Mouse (Mus musculus): ENCODE measurements around the gene Fnbp1. TPM values are rescaled to one million over a fixed set of nuclear protein-coding genes. Genes with fewer than 3 reads are reported as not detected.

The Fnbp1 gene
- polyA plus RNA-seq, 1 experiment from 2014 or later = 35.8 TPM

DNA sequence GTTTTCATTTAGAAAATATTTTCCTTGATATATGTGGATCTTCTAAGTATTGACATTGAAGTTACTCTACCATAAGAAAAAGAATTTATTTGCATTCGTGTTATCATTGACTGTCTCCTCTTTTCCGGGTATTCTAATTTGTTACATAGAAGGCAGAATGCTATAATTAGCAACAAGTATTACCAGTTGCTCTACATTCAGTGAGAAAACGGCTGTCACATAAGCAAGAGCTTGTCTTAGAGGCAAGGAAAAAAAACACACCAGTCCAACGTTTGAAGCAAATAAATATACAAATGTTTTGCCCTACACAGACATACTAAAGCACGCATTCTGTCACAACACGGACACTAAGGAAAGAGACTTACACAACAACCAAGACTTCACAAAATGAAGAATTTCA lies 30.1 kb downstream of the Fnbp1 start:
- Histone ChIP-seq H3K9ac (ENCODE audit: low read depth, low read length) (no peak overlapping the region), H3K27me3 (replicated peaks; ENCODE audit: control insufficient read depth, insufficient read depth, low read length) (no peaks in the 10 kb centered on the region), H3K36me3 (ENCODE audit: control insufficient read depth, insufficient read depth, low read length) (no peaks in the 10 kb centered on the region), H3K4me1 (ENCODE audit: control insufficient read depth, insufficient read depth, low read depth, low read length) (peaks cover 16% of the 10 kb centered on the region), H3K27ac (ENCODE audit: low read depth, low read length) (no peak overlapping the region), H3K9me3 (ENCODE audit: control insufficient read depth, low read length) (no peaks in the 10 kb centered on the region), H3K4me2 (ENCODE audit: low read length) (no peak overlapping the region), H3K4me3 (ENCODE audit: low read length) (no peak overlapping the region)
- no peak for ATAC-seq
- 81% methylated on average over 6 of the region's 6 CpGs for WGBS

GRCm38 (mm10) chr2:31109960-31110548 lies 31.8 kb downstream of the Fnbp1 start:
- Histone ChIP-seq H3K9ac (ENCODE audit: low read depth, low read length) (no peak overlapping the region), H3K4me3 (ENCODE audit: low read length) (no peak overlapping the region), H3K4me1 (ENCODE audit: control insufficient read depth, insufficient read depth, low read depth, low read length) (peaks cover 19% of the 10 kb centered on the region), H3K27ac (ENCODE audit: low read depth, low read length) (no peak overlapping the region), H3K27me3 (replicated peaks; ENCODE audit: control insufficient read depth, insufficient read depth, low read length) (no peaks in the 10 kb centered on the region), H3K36me3 (ENCODE audit: control insufficient read depth, insufficient read depth, low read length) (no peaks in the 10 kb centered on the region), H3K4me2 (ENCODE audit: low read length) (no peak overlapping the region), H3K9me3 (ENCODE audit: control insufficient read depth, low read length) (no peaks in the 10 kb centered on the region)
- no peak for ATAC-seq
- 78% methylated on average over 12 of the region's 12 CpGs for WGBS

GRCm38 (mm10) chr2:31108186-31108585 lies 33.6 kb downstream of the Fnbp1 start:
- no peaks in the 10 kb centered on the region for H3K36me3 ChIP-seq (ENCODE audit: control insufficient read depth, insufficient read depth, low read length)
- no peak overlapping the region for H3K4me3 ChIP-seq (ENCODE audit: low read length)
- WGBS = 76% methylated on average over 6 of the region's 6 CpGs
- peak overlapping the region; percentile 51 for H3K27ac ChIP-seq (ENCODE audit: low read depth, low read length)
- no peaks in the 10 kb centered on the region for H3K9me3 ChIP-seq (ENCODE audit: control insufficient read depth, low read length)
- peaks cover 19% of the 10 kb centered on the region for H3K4me1 ChIP-seq (ENCODE audit: control insufficient read depth, insufficient read depth, low read depth, low read length)
- ATAC-seq = no peak
- H3K27me3 ChIP-seq (replicated peaks; ENCODE audit: control insufficient read depth, insufficient read depth, low read length) = no peaks in the 10 kb centered on the region
- no peak overlapping the region for H3K4me2 ChIP-seq (ENCODE audit: low read length)
- no peak overlapping the region for H3K9ac ChIP-seq (ENCODE audit: low read depth, low read length)

- Histone ChIP-seq H3K4me2 (ENCODE audit: low read length) (peak overlapping the region; percentile 10), H3K9me3 (ENCODE audit: control insufficient read depth, low read length) (no peaks in the 10 kb centered on the region), H3K4me3 (ENCODE audit: low read length) (no peak overlapping the region), H3K27ac (ENCODE audit: low read depth, low read length) (peak overlapping the region; percentile 68), H3K27me3 (replicated peaks; ENCODE audit: control insufficient read depth, insufficient read depth, low read length) (no peaks in the 10 kb centered on the region), H3K9ac (ENCODE audit: low read depth, low read length) (peak overlapping the region; percentile 33), H3K4me1 (ENCODE audit: control insufficient read depth, insufficient read depth, low read depth, low read length) (peaks cover 19% of the 10 kb centered on the region), H3K36me3 (ENCODE audit: control insufficient read depth, insufficient read depth, low read length) (no peaks in the 10 kb centered on the region)
- 42% methylated on average over 11 of the region's 11 CpGs for WGBS
- ATAC-seq = peak; percentile 89
Measured at GRCm38 (mm10) chr2:31106621-31107320, 35.0 kb downstream of the Fnbp1 start.

GRCm38 (mm10) chr2:31106004-31106403 lies 35.8 kb downstream of the Fnbp1 start:
- Histone ChIP-seq H3K4me1 (ENCODE audit: control insufficient read depth, insufficient read depth, low read depth, low read length) (peaks cover 19% of the 10 kb centered on the region), H3K4me3 (ENCODE audit: low read length) (no peak overlapping the region), H3K27me3 (replicated peaks; ENCODE audit: control insufficient read depth, insufficient read depth, low read length) (no peaks in the 10 kb centered on the region), H3K27ac (ENCODE audit: low read depth, low read length) (peak overlapping the region; percentile 68), H3K36me3 (ENCODE audit: control insufficient read depth, insufficient read depth, low read length) (no peaks in the 10 kb centered on the region), H3K9ac (ENCODE audit: low read depth, low read length) (no peak overlapping the region), H3K9me3 (ENCODE audit: control insufficient read depth, low read length) (no peaks in the 10 kb centered on the region), H3K4me2 (ENCODE audit: low read length) (no peak overlapping the region)
- 97% methylated on average over 3 of the region's 3 CpGs for WGBS
- no peak for ATAC-seq

DNA sequence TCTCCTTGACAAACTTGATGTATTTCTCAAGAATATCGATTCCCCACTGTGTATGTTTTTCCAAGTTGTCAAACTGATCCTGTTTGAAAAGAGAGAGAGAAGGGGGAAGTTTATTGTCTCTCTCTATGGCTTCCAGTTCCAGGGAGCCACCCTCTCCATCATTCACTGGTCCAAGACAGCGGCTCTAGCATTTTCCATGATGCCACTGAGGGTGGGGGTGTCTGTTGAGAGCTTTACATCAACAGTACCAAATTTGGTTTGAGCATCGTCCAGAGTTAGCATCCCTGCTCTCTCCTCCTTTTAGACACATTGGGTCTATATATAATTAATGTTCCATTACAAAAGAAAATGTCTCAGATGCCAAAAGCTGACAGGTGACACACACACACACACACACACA lies 36.5 kb downstream of the Fnbp1 start:
- no peaks in the 10 kb centered on the region for H3K9me3 ChIP-seq (ENCODE audit: control insufficient read depth, low read length)
- H3K27ac ChIP-seq (ENCODE audit: low read depth, low read length) = no peak overlapping the region
- H3K27me3 ChIP-seq (replicated peaks; ENCODE audit: control insufficient read depth, insufficient read depth, low read length) = no peaks in the 10 kb centered on the region
- WGBS = 66% methylated on average over 3 of the region's 3 CpGs
- H3K36me3 ChIP-seq (ENCODE audit: control insufficient read depth, insufficient read depth, low read length) = peaks cover 1% of the 10 kb centered on the region
- no peak for ATAC-seq
- no peak overlapping the region for H3K4me2 ChIP-seq (ENCODE audit: low read length)
- H3K4me3 ChIP-seq (ENCODE audit: low read length) = no peak overlapping the region
- no peak overlapping the region for H3K9ac ChIP-seq (ENCODE audit: low read depth, low read length)
- H3K4me1 ChIP-seq (ENCODE audit: control insufficient read depth, insufficient read depth, low read depth, low read length) = peaks cover 19% of the 10 kb centered on the region

- ATAC-seq = no peak
- Histone ChIP-seq H3K27ac (ENCODE audit: low read depth, low read length) (no peak overlapping the region), H3K4me3 (ENCODE audit: low read length) (no peak overlapping the region), H3K9ac (ENCODE audit: low read depth, low read length) (no peak overlapping the region), H3K27me3 (replicated peaks; ENCODE audit: control insufficient read depth, insufficient read depth, low read length) (no peaks in the 10 kb centered on the region), H3K4me2 (ENCODE audit: low read length) (no peak overlapping the region), H3K9me3 (ENCODE audit: control insufficient read depth, low read length) (no peaks in the 10 kb centered on the region), H3K36me3 (ENCODE audit: control insufficient read depth, insufficient read depth, low read length) (peaks cover 4% of the 10 kb centered on the region), H3K4me1 (ENCODE audit: control insufficient read depth, insufficient read depth, low read depth, low read length) (peaks cover 19% of the 10 kb centered on the region)
- WGBS = 65% methylated on average over 8 of the region's 8 CpGs
Measured at GRCm38 (mm10) chr2:31103321-31103720, 38.5 kb downstream of the Fnbp1 start.

GRCm38 (mm10) chr2:31101285-31101684 lies 40.5 kb downstream of the Fnbp1 start:
- no peaks in the 10 kb centered on the region for H3K27me3 ChIP-seq (replicated peaks; ENCODE audit: control insufficient read depth, insufficient read depth, low read length)
- H3K36me3 ChIP-seq (ENCODE audit: control insufficient read depth, insufficient read depth, low read length) = peaks cover 4% of the 10 kb centered on the region
- H3K9ac ChIP-seq (ENCODE audit: low read depth, low read length) = no peak overlapping the region
- no peak overlapping the region for H3K4me3 ChIP-seq (ENCODE audit: low read length)
- H3K27ac ChIP-seq (ENCODE audit: low read depth, low read length) = no peak overlapping the region
- no peaks in the 10 kb centered on the region for H3K9me3 ChIP-seq (ENCODE audit: control insufficient read depth, low read length)
- peaks cover under 1% of the 10 kb centered on the region; the same call in 1 of the 2 replicates for H3K4me1 ChIP-seq (ENCODE audit: control insufficient read depth, insufficient read depth, low read depth, low read length)
- 94% methylated on average over 3 of the region's 3 CpGs for WGBS
- H3K4me2 ChIP-seq (ENCODE audit: low read length) = no peak overlapping the region
- ATAC-seq = no peak

DNA sequence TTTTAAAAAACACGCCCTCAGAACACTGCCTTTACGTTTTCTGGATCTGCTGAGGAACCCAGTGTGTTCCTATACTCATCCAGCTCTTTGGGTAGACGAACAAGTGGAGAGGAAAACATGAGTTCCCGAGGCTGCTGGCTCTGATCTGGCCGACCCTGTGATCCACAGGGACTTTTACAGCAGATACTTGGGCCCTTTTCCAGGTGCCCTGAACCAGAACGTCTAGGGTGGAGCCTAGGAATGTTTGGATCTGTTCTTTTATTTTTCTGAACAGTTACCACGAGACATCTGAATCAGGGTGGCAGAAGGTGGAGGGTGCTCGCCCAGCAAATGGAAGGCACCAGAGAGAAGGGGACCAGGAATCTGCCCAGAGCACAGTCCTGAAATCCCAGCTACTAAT lies 42.7 kb downstream of the Fnbp1 start:
- Histone ChIP-seq H3K9ac (ENCODE audit: low read depth, low read length) (no peak overlapping the region), H3K36me3 (ENCODE audit: control insufficient read depth, insufficient read depth, low read length) (peaks cover 7% of the 10 kb centered on the region), H3K9me3 (ENCODE audit: control insufficient read depth, low read length) (no peaks in the 10 kb centered on the region), H3K4me2 (ENCODE audit: low read length) (no peak overlapping the region), H3K27me3 (replicated peaks; ENCODE audit: control insufficient read depth, insufficient read depth, low read length) (no peaks in the 10 kb centered on the region), H3K4me3 (ENCODE audit: low read length) (no peak overlapping the region), H3K4me1 (ENCODE audit: control insufficient read depth, insufficient read depth, low read depth, low read length) (no peaks in the 10 kb centered on the region; the same call in 1 of the 2 replicates), H3K27ac (ENCODE audit: low read depth, low read length) (no peak overlapping the region)
- ATAC-seq = no peak
- 77% methylated on average over 8 of the region's 8 CpGs for WGBS
